Mouse (Mus musculus) neural tube, embryonic 11.5 days (tissue): ENCODE measurements around the gene Hunk. TPM values are rescaled to one million over a fixed set of nuclear protein-coding genes. Genes with fewer than 3 reads are reported as not detected.

Experiments
- ATAC-seq: fragments of 200-750 bp; cut with Nextera tagmentation; 2 replicates; pipeline ENCODE4 v1.8.0; 2017; ENCODE audit warnings: moderate number of reproducible peaks, mild to moderate bottlenecking, moderate TSS enrichment, moderate library complexity; ENCODE audit not compliant: insufficient read depth, low FRiP score, low TSS enrichment
- DNase-seq: peaks from one replicate; pipeline ENCODE4 v3.0.0-alpha.2; 2015; ENCODE audit warnings: low spot score
- H3K27ac ChIP-seq: fragments of 300-500 bp; sonication (generic); 2 replicates; pipeline ENCODE4 v1.5.1; 2014; ENCODE audit warnings: low read depth, mild to moderate bottlenecking, low read length
- H3K27me3 ChIP-seq: fragments of 300-500 bp; sonication (generic); 2 replicates; pipeline ENCODE4 v1.6.1; 2014; ENCODE audit warnings: mild to moderate bottlenecking, low read length, mixed read lengths; ENCODE audit not compliant: control insufficient read depth, insufficient read depth
- H3K36me3 ChIP-seq: fragments of 300-500 bp; sonication (generic); 2 replicates; pipeline ENCODE4 v1.6.1; 2014; ENCODE audit warnings: mild to moderate bottlenecking, low read length, moderate library complexity, mixed read lengths; ENCODE audit not compliant: control insufficient read depth, insufficient read depth
- H3K4me1 ChIP-seq: fragments of 300-500 bp; sonication (generic); 2 replicates; pipeline ENCODE4 v1.6.1; 2014; ENCODE audit warnings: low read length, mixed read lengths; ENCODE audit not compliant: control insufficient read depth, insufficient read depth
- H3K4me2 ChIP-seq: fragments of 300-500 bp; sonication (generic); 2 replicates; pipeline ENCODE4 v1.6.1; 2014; ENCODE audit warnings: low read depth, mild to moderate bottlenecking, moderate library complexity
- H3K4me3 ChIP-seq: fragments of 300-500 bp; sonication (generic); 2 replicates; pipeline ENCODE4 v1.5.1; 2014; ENCODE audit warnings: low read depth, low read length
- H3K9ac ChIP-seq: fragments of 300-500 bp; sonication (generic); 2 replicates; pipeline ENCODE4 v1.6.1; 2014; ENCODE audit warnings: mild to moderate bottlenecking, low read length
- H3K9me3 ChIP-seq: fragments of 300-500 bp; sonication (generic); 2 replicates; pipeline ENCODE4 v1.6.1; 2016; ENCODE audit warnings: low read length; ENCODE audit not compliant: control insufficient read depth
- WGBS: fragments of 180-500 bp; shearing (Covaris S2); extraction: QIAGEN DNeasy Blood & Tissue Kit; methylation state at CpG from one replicate; pipeline ENCODE4 v1.1.7; 2014; 5-methylcytosine and 5-hydroxymethylcytosine counted together
- polyA plus RNA-seq: library from polyadenylated mRNA; unstranded; fragments of >200 nt; fragmentation: Nextera tagmentation; extraction: Ambion mirVana; gene quantifications from 2 replicates; pipeline ENCODE4 v1.2.1, GENCODE M21; 2014

Hunk gene
- polyA plus RNA-seq, 1 experiment from 2014 or later: 9.8 TPM

DNA sequence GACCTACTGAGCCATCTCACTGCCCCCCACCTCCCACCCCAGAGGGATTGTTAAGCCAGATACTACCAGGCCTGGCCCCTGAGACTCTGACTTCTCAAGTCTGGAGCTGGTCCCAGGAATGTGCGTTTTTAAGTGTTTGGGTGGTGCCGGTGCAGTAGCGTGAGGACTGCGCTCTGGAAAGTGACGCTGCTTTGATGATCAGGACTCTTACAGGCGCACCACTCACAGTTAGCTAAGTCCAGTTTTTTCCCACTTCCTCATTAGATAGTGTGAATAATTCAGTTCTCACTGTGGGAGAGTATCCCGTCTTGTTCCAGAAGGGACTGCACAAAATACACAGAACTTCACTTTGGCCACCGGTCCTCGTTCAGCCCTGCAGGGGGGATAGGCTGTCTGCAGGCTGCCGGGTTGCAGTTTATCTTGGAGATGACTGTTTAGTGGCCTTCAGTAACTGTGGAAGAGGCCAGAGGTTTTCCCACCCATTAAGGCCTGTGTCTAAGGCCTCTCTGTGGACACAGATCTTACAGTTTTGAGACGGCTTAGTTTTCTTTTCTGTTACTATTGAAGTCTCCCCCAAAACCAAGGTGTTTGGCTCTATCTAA lies 75.6 kb downstream of the Hunk start:
- no peaks in the 10 kb centered on the region for H3K27me3 ChIP-seq
- DNase-seq (no peak), ATAC-seq (no peak)
- H3K4me1 ChIP-seq: peaks cover 7% of the 10 kb centered on the region; the same call in 1 of the 2 replicates
- H3K27ac ChIP-seq: no peak overlapping the region
- 51% methylated on average over 11 of the region's 11 CpGs for WGBS
- H3K4me3 ChIP-seq: no peak overlapping the region
- H3K36me3 ChIP-seq: peaks cover 9% of the 10 kb centered on the region
- H3K9me3 ChIP-seq: no peaks in the 10 kb centered on the region
- no peak overlapping the region for H3K4me2 ChIP-seq
- H3K9ac ChIP-seq: no peak overlapping the region

DNA sequence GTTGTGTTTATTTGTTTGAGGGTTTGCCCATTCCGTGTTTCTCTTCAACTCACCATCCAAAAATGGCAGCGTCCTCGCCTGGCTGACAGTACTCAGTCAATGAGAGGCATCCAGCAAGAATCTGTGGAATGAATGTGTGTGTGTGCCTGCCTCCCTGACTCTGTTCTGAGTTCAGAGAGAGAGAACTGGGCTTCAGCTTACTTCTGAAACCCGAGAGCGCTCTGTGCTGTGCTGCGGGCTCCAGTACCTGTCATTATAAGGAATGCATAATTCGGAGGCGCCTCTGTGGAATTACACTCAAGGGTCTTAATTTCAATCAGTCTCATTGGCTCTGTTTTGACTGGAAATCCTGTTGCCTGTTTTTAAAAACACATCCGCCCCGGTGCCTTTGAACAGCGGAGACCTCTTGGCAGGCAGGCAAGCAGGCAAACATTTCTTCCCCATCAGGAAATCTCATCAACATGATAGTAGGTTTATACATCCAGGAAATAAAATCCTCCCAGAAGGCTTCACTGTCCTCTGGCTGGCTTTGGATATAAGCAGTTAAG lies 77.0 kb downstream of the Hunk start:
- Histone ChIP-seq H3K9ac (no peak overlapping the region), H3K27me3 (no peaks in the 10 kb centered on the region), H3K4me1 (peaks cover 7% of the 10 kb centered on the region; the same call in 1 of the 2 replicates), H3K27ac (no peak overlapping the region), H3K4me3 (no peak overlapping the region), H3K4me2 (no peak overlapping the region), H3K36me3 (peaks cover 14% of the 10 kb centered on the region), H3K9me3 (no peaks in the 10 kb centered on the region)
- ATAC-seq: no peak
- no peak for DNase-seq
- WGBS: 71% methylated on average over 11 of the region's 11 CpGs

DNA sequence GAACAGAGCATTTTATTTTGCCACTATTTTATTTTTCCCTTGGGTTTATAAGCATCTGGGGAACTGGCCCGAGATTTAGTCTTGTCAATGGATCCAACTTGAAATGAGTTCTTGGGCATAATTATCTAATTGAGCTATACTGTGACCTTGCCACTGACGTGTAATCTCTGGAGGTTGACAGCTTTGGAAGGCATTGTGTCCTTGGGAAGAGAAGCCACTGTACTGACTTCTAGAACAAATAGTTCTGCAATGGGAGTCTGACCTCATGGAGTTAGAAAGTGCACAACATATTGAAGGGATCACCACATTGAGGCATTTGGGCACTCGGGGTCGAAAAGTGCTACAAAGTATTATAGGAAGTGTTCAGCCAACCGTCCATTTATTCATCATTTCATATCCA lies 79.3 kb downstream of the Hunk start:
- Histone ChIP-seq H3K27ac (no peak overlapping the region), H3K36me3 (peaks cover 25% of the 10 kb centered on the region), H3K27me3 (no peaks in the 10 kb centered on the region), H3K9ac (no peak overlapping the region), H3K4me3 (no peak overlapping the region), H3K9me3 (no peaks in the 10 kb centered on the region), H3K4me2 (no peak overlapping the region), H3K4me1 (no peaks in the 10 kb centered on the region)
- 90% methylated on average over 5 of the region's 5 CpGs for WGBS
- ATAC-seq (no peak), DNase-seq (no peak)

DNA sequence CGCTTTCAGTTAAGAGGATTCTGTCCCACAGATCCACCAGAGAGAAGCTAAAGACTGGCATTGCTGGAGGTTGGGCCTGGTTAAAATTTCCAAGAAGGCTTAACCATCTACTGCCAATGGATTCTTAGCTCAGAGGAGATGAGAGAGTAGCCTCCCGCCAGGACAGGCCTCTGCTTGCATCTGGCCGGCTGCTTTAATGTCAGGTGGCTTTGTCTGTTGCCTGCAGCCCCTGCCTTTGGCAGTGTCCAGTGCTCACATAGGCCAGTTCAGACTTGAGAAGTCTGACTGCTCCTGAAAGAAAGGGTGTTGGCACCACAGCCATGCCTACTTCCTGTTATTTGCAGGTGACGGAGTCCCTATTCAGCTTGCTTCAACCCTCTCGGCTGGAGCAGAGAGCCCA lies 82.5 kb downstream of the Hunk start:
- Histone ChIP-seq H3K4me1 (no peaks in the 10 kb centered on the region), H3K36me3 (peaks cover 23% of the 10 kb centered on the region), H3K27me3 (no peaks in the 10 kb centered on the region), H3K9me3 (no peaks in the 10 kb centered on the region), H3K27ac (no peak overlapping the region), H3K4me2 (no peak overlapping the region), H3K9ac (no peak overlapping the region), H3K4me3 (no peak overlapping the region)
- DNase-seq: no peak
- ATAC-seq: no peak
- 92% methylated on average over 5 of the region's 5 CpGs for WGBS

DNA sequence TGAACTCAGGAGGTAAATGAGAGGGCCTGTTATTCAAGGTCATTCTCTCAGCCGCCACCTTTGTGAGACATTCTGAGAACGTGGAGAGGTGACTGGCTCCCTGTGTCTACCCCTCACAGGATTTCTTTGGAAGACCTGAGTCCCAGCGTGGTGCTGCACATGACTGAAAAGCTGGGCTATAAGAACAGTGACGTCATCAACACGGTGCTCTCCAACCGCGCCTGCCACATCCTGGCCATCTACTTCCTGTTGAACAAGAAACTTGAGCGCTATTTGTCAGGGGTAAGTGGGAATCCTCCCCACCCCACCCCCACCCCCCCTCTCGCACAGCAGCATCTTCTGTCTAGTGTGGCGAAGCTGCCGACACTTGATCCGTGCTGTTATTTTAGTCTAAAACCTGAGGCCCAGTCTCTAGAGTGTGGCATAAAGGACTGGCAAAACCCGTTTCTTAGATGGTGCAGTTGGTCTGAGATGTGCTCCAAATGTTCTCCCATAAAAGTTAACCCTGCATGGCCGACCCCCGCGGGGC lies 90.0 kb downstream of the Hunk start:
- Histone ChIP-seq H3K4me3 (no peak overlapping the region), H3K36me3 (peaks cover 19% of the 10 kb centered on the region), H3K9ac (no peak overlapping the region), H3K27ac (no peak overlapping the region), H3K9me3 (no peaks in the 10 kb centered on the region), H3K27me3 (no peaks in the 10 kb centered on the region), H3K4me2 (no peak overlapping the region), H3K4me1 (no peaks in the 10 kb centered on the region)
- DNase-seq: no peak
- no peak for ATAC-seq
- WGBS: 84% methylated on average over 16 of the region's 16 CpGs

DNA sequence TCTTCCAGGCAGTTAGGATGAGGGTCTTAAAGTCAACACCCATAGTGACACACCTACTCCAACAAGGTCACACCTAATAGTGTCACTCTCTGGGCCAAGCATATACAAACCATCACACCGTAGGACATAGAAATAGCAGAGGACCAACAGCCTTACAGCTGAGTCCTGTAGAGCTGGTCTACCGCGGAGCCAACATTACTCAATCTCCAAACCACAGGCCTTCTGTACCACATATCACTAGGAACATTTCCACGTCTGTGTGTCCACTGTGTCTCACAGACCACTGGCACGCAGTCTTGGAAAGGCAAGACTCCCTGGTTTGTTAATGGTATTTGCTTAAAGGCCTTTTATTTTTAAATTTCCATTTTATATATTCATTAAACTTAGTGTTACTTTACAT lies 95.8 kb downstream of the Hunk start:
- Histone ChIP-seq H3K9me3 (no peaks in the 10 kb centered on the region), H3K4me2 (no peak overlapping the region), H3K36me3 (peaks cover 12% of the 10 kb centered on the region), H3K4me3 (no peak overlapping the region), H3K9ac (no peak overlapping the region), H3K4me1 (no peaks in the 10 kb centered on the region), H3K27me3 (no peaks in the 10 kb centered on the region), H3K27ac (no peak overlapping the region)
- WGBS: 95% methylated on average over 5 of the region's 5 CpGs
- DNase-seq (no peak), ATAC-seq (no peak)

DNA sequence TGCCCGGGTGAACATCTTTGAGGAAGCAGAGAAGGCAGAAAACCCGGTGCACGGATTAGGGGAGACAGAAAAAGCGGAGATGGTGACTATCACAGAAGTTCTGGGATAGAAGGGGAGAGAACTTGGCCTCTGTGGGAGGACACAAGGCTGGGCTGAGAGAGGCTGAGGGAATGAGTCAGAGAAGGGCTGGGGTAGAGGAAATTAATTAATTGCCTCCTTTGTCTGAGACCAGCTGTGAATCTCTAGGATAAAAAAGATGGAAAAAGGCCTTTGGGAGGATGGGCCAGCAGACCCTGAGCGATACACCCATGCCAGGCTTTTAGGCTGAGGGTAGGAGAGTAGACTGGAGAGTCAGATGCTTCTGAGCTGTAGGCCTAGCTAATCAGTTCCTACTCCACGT lies 97.5 kb downstream of the Hunk start:
- WGBS: 83% methylated on average over 6 of the region's 6 CpGs
- no peak for DNase-seq
- no peaks in the 10 kb centered on the region for H3K4me1 ChIP-seq
- H3K4me2 ChIP-seq: no peak overlapping the region
- H3K9ac ChIP-seq: no peak overlapping the region
- no peaks in the 10 kb centered on the region for H3K27me3 ChIP-seq
- H3K4me3 ChIP-seq: no peak overlapping the region
- no peaks in the 10 kb centered on the region for H3K9me3 ChIP-seq
- ATAC-seq: no peak
- H3K27ac ChIP-seq: no peak overlapping the region
- H3K36me3 ChIP-seq: peaks cover 7% of the 10 kb centered on the region; the same call in 1 of the 2 replicates

DNA sequence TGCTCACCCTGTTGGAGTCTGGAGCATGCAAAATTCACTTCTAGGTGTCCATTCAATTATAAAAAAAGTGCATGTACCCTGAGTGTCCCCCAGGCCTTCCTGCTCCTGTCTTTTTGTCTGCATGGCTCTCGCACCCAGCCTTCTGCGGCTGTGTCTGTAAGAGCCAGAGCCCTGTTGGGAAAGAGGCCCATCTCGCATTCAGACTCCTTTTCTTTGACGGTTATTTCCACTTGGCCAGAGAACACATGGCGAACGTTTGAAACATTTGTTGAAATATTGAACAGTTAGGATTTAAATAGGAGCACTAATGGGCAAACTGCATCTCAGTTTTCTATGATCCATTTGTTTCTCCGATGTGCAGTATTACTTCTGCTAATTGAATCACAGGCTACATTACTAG lies 99.3 kb downstream of the Hunk start:
- Histone ChIP-seq H3K9me3 (no peaks in the 10 kb centered on the region), H3K9ac (no peak overlapping the region), H3K27me3 (no peaks in the 10 kb centered on the region), H3K27ac (no peak overlapping the region), H3K4me2 (no peak overlapping the region), H3K4me3 (no peak overlapping the region), H3K36me3 (peaks cover 8% of the 10 kb centered on the region; the same call in 1 of the 2 replicates), H3K4me1 (no peaks in the 10 kb centered on the region)
- DNase-seq (no peak), ATAC-seq (no peak)
- 94% methylated on average over 7 of the region's 7 CpGs for WGBS

DNA sequence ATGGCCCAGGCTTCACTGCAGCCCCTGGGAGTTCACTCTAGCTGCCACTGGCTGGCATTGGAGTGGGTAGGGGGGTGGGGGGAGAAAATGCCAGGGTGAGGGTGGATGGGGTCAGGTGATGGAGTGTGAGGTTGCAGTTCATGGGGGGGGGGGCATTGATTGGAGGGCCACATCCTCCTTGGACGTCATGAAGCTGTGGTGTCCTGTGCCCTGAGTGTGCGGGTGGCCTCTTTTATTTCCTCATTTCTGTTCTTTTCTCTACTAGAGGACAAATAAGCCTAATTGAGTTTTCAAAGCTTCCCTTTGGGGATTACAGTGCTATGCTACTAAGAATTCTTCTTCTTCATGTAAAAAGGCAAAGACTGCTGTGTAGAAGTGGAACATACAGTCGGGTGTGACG lies 99.8 kb downstream of the Hunk start:
- Histone ChIP-seq H3K36me3 (peaks cover 7% of the 10 kb centered on the region; the same call in 1 of the 2 replicates), H3K4me2 (no peak overlapping the region), H3K27ac (no peak overlapping the region), H3K4me3 (no peak overlapping the region), H3K4me1 (no peaks in the 10 kb centered on the region), H3K27me3 (no peaks in the 10 kb centered on the region), H3K9ac (no peak overlapping the region), H3K9me3 (no peaks in the 10 kb centered on the region)
- no peak for DNase-seq
- no peak for ATAC-seq
- WGBS: 98% methylated on average over 4 of the region's 4 CpGs
